Mouse (Mus musculus) brain, embryonic 18.5 days (tissue): ENCODE data around the gene Rbm20.
"Not testable (repeated sequence)": the region's sequence is repeated elsewhere in the genome, so short reads cannot be mapped to it uniquely, and the experiment has no call there.

ENCODE experiments used
- DNase-seq: peaks from one replicate; pipeline ENCODE4 v3.0.0-alpha.2; 2012; ENCODE audit warnings: low read depth, low spot score

Rbm20 gene

GRCm38 (mm10) chr19:53676718-53677634, at the start of gene Rbm20:
Rbm20 (plus strand) TSS chr19:53677306.
- peak; percentile 14 for DNase-seq

GRCm38 (mm10) chr19:53638041-53638440, 39.1 kb upstream of the Rbm20 start:
- DNase-seq, result no peak

GRCm38 (mm10) chr19:53638727-53639126, 38.4 kb upstream of the Rbm20 start:
- DNase-seq, result no peak

- DNase-seq, result no peak
Measured at GRCm38 (mm10) chr19:53644020-53644595, 33.0 kb upstream of the Rbm20 start.

GRCm38 (mm10) chr19:53647301-53647700, 29.8 kb upstream of the Rbm20 start:
- no peak for DNase-seq

GRCm38 (mm10) chr19:53648056-53648455, 29.1 kb upstream of the Rbm20 start:
- DNase-seq, result no peak

GRCm38 (mm10) chr19:53648802-53649236, 28.3 kb upstream of the Rbm20 start:
- DNase-seq, result peak; percentile 56

- DNase-seq, result no peak
Measured at GRCm38 (mm10) chr19:53649361-53649760, 27.7 kb upstream of the Rbm20 start.

- no peak for DNase-seq
Measured at GRCm38 (mm10) chr19:53649802-53650201, 27.3 kb upstream of the Rbm20 start.

- DNase-seq, result no peak
Measured at GRCm38 (mm10) chr19:53650921-53651320, 26.2 kb upstream of the Rbm20 start.

- DNase-seq, result no peak
Measured at GRCm38 (mm10) chr19:53652267-53652666, 24.8 kb upstream of the Rbm20 start.

- no peak for DNase-seq
Measured at GRCm38 (mm10) chr19:53653624-53654467, 23.3 kb upstream of the Rbm20 start.

- not testable (repeated sequence) for DNase-seq
Measured at GRCm38 (mm10) chr19:53656443-53656842, 20.7 kb upstream of the Rbm20 start.

GRCm38 (mm10) chr19:53657437-53657836, 19.7 kb upstream of the Rbm20 start:
- DNase-seq, result no peak

GRCm38 (mm10) chr19:53660722-53661420, 16.2 kb upstream of the Rbm20 start:
- DNase-seq, result no peak

- no peak for DNase-seq
Measured at GRCm38 (mm10) chr19:53661938-53662722, 15.0 kb upstream of the Rbm20 start.

GRCm38 (mm10) chr19:53664831-53665230, 12.3 kb upstream of the Rbm20 start:
- no peak for DNase-seq

GRCm38 (mm10) chr19:53665391-53665790, 11.7 kb upstream of the Rbm20 start:
- no peak for DNase-seq

- no peak for DNase-seq
Measured at GRCm38 (mm10) chr19:53666708-53667107, 10.4 kb upstream of the Rbm20 start.

- no peak for DNase-seq
Measured at GRCm38 (mm10) chr19:53668821-53669220, 8.3 kb upstream of the Rbm20 start.
